Mouse (Mus musculus): ENCODE measurements around the gene Esyt1.

Esyt1 gene

DNA sequence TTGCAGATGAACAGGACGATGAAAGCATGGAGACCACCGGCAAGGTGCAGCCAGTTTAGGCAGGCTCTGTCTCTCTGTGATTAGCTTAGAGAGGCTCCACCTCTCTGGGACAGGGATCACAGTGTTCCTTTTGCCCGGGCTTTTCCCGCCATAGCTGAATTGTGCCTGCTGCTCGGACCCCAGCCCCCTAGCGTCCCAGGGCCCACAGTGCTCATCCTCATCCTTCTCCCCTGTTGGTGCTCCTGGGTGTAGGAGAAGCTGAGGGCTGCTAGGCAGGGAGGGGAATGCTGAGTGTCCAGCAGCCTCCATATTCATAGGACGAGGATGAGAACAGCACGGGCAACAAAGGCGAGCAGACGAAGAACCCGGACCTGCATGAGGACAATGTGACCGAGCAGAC lies 51.3 kb downstream of the Esyt1 start:
- DNase-seq, result no peak

DNA sequence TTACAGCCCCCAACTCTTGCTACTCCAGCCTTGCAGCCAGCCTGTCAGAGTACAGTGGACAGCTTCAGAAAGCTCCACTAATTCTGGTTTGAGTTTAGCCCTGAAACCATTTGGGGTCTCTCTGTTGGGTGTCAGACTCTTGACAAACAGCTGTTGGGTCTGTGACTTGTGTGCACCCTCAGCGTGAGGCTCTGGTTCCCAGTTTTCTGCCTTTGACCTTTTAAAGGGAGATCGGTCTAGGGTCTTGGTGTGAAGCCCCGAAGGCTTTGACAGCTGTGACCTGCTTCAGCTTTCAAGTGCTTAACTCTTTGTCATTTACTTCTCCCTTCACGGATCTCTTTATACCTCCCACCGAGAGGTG lies 65.4 kb downstream of the Esyt1 start:
- no peak for DNase-seq
